In genomic region chr13:52703401-52704164, GRCm38 (mm10) we compare ENCODE assay signal across 16 mouse cellular contexts.
DNase-seq lines count a peak whose midpoint lies in the region; ATAC-seq and TF ChIP-seq lines count a peak whose summit lies in the region.
"Had no signal": no experiment of that assay in that cellular context is flagged by ENCODE, and none has a peak within 500 bp of the region (broad histone marks: within the 10 kb centered on the region; RNA-seq: fewer than 3 reads in every experiment).

No protein-coding gene starts in this region.

- 60% methylated on average over 12 of the region's 12 CpGs for WGBS in lung, embryonic 16.5 days
- 74% methylated on average over 12 of the region's 12 CpGs for WGBS in lung, adult 2 months

- no peaks in the 10 kb centered on the region for H3K36me3 ChIP-seq in lung, embryonic 16.5 days (ENCODE audit: control insufficient read depth, insufficient read depth, low read length)
- H3K36me3 ChIP-seq: heart, embryonic 10.5 days; limb, embryonic 12.5 days had no signal

- DNase-seq in adrenal gland, adult 2 months, result peak; percentile 30
- no peak for DNase-seq in adrenal gland, adult 18-20 months (ENCODE audit: low spot score in 2 of 2)
- no peak for DNase-seq in lung, adult 2 months
- DNase-seq in layer of hippocampus, adult 8-10 months (ENCODE audit: low spot score in 2 of 2), result no peak
- no peak for DNase-seq in urinary bladder, postnatal 4 days (ENCODE audit: low spot score in 2 of 2)
- DNase-seq: cerebellum, adult 9-11 months; heart, postnatal 4 days; lung, embryonic 14.5 days; right cerebral cortex, postnatal 25 days; thymus, adult 2 months had no signal

- TF ChIP-seq POLR2A in lung, adult 2 months (IDR thresholded peaks at IDR 0.05; ENCODE audit: borderline replicate concordance, extremely low read depth, low read depth, low read length), result no peak

- no peaks in the 10 kb centered on the region for H3K9me3 ChIP-seq in lung, embryonic 16.5 days (ENCODE audit: control insufficient read depth, low read length)
- H3K9me3 ChIP-seq: heart, embryonic 10.5 days; limb, embryonic 12.5 days had no signal

- no peak overlapping the region for H3K9ac ChIP-seq in lung, embryonic 16.5 days (ENCODE audit: low read length)
- H3K9ac ChIP-seq: limb, embryonic 12.5 days; lung, embryonic 14.5 days had no signal

- H3K4me3 ChIP-seq in lung, embryonic 16.5 days (ENCODE audit: low read length), result no peak overlapping the region
- H3K4me3 ChIP-seq in lung, adult 2 months (replicated peaks; ENCODE audit: extremely low read depth, low read depth, low read length), result no peak overlapping the region
- H3K4me3 ChIP-seq: heart, embryonic 10.5 days; limb, embryonic 12.5 days had no signal

- no peak overlapping the region for H3K4me2 ChIP-seq in lung, embryonic 16.5 days (ENCODE audit: low read depth, low read length)
- H3K4me2 ChIP-seq: limb, embryonic 12.5 days; lung, embryonic 14.5 days had no signal

- TF ChIP-seq CTCF in lung, adult 2 months (IDR thresholded peaks at IDR 0.05; ENCODE audit: insufficient read depth, low read length), result no peak

- 0 out of 2 replicates have a peak, but pooled peaks have one; percentile 26 for ATAC-seq in lung, embryonic 16.5 days (ENCODE audit: low read depth)
- ATAC-seq in granulocyte monocyte progenitor cell, adult 5-6 weeks (replicated peaks; ENCODE audit: poor library complexity, severe bottlenecking), result peak; percentile 83
- ATAC-seq in monocyte, adult 5-6 weeks (replicated peaks; ENCODE audit: insufficient number of reproducible peaks, low FRiP score, low TSS enrichment, poor library complexity, severe bottlenecking), result 0 out of 2 replicates have a peak, but pooled peaks have one; percentile 19
- ATAC-seq: midbrain, embryonic 16.5 days had no signal

- no peak overlapping the region for H3K27ac ChIP-seq in lung, embryonic 16.5 days (ENCODE audit: low read length)
- H3K27ac ChIP-seq: heart, embryonic 10.5 days; limb, embryonic 12.5 days had no signal

- no peaks in the 10 kb centered on the region for H3K27me3 ChIP-seq in lung, embryonic 16.5 days (ENCODE audit: control insufficient read depth, insufficient read depth, low read depth, low read length)

- no peaks in the 10 kb centered on the region for H3K4me1 ChIP-seq in lung, embryonic 16.5 days (replicated peaks; ENCODE audit: control insufficient read depth, insufficient read depth, low read length)
- H3K4me1 ChIP-seq in lung, adult 2 months (ENCODE audit: control insufficient read depth, insufficient read depth, low read length), result no peaks in the 10 kb centered on the region

Comparison
In these comparisons a context has a peak if more than half of its experiments do, and no peak if none do; other contexts are left out.
1. ATAC-seq: peak in every context shown above with its lines; median percentile 83 in granulocyte monocyte progenitor cell, adult 5-6 weeks; 26 in lung, embryonic 16.5 days; 19 in monocyte, adult 5-6 weeks.